Mouse (Mus musculus) limb, embryonic 10.5 days (tissue): ENCODE data around the gene Sfpq. TPM values are rescaled to one million over a fixed set of nuclear protein-coding genes. Genes with fewer than 3 reads are reported as not detected.
A peak's percentile ranks its signal among the peaks of the same experiment; 100 is the strongest.
"Not testable (repeated sequence)": the region's sequence is repeated elsewhere in the genome, so short reads cannot be mapped to it uniquely, and the experiment has no call there.

Experiments
- DNase-seq: peaks from one replicate; pipeline ENCODE4 v3.0.0-alpha.2; 2017; ENCODE audit warnings: low spot score
- H3K27ac ChIP-seq: fragments of 300-500 bp; sonication (generic); 2 replicates; pipeline ENCODE4 v1.5.1; 2016; ENCODE audit warnings: mild to moderate bottlenecking
- H3K27me3 ChIP-seq: fragments of 300-500 bp; sonication (generic); 2 replicates; pipeline ENCODE4 v1.6.1; 2016; ENCODE audit warnings: low read depth, mild to moderate bottlenecking; ENCODE audit not compliant: poor library complexity, severe bottlenecking
- H3K36me3 ChIP-seq: fragments of 300-500 bp; sonication (generic); 2 replicates; pipeline ENCODE4 v1.6.1; 2016; ENCODE audit warnings: mild to moderate bottlenecking, moderate library complexity
- H3K4me1 ChIP-seq: fragments of 300-500 bp; sonication (generic); 2 replicates; pipeline ENCODE4 v1.6.1; 2016
- H3K4me3 ChIP-seq: fragments of 300-500 bp; sonication (generic); 2 replicates; pipeline ENCODE4 v1.5.1; 2016; ENCODE audit warnings: mild to moderate bottlenecking, moderate library complexity
- H3K9me3 ChIP-seq: fragments of 300-500 bp; sonication (generic); replicated peaks from 2 replicates; pipeline ENCODE4 v1.6.1; 2016; ENCODE audit warnings: mild to moderate bottlenecking
- WGBS: fragments of 180-500 bp; shearing (Covaris S2); methylation state at CpG from one replicate; pipeline ENCODE4 v1.1.7; 2016; 5-methylcytosine and 5-hydroxymethylcytosine counted together
- polyA plus RNA-seq: library from polyadenylated mRNA; unstranded; fragments of >200 nt; fragmentation: Nextera tagmentation; extraction: Ambion mirVana; gene quantifications from 2 replicates; pipeline ENCODE4 v1.2.1, GENCODE M21; 2016

The Sfpq gene
- 114 and 122 TPM in 2 replicates for polyA plus RNA-seq

DNA sequence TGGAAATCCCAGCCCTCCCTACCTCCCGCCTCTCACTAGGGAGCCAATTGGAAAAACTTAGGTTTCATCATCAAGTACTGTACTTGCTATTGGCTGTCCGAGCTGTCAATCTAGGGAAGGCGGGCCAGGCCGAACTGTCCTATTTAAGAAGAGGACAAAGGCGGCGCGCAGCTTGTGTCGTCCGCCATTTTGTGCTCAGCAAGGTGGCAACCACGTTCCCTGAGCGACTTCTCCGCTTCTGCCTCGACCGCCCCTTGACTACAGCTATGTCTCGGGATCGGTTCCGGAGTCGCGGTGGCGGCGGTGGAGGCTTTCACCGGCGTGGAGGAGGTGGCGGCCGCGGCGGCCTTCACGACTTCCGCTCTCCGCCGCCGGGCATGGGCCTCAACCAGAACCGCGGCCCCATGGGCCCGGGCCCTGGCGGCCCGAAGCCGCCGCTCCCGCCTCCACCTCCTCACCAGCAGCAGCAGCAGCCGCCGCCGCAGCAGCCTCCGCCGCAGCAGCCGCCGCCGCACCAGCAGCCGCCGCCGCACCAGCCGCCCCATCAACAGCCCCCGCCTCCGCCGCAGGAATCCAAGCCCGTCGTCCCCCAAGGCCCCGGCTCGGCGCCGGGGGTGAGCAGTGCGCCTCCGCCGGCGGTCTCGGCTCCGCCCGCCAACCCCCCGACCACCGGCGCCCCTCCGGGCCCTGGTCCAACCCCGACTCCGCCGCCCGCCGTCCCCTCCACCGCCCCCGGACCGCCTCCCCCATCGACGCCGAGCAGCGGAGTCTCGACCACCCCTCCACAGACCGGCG, at the start of gene Sfpq:
Gene Sfpq, plus strand, starts transcription at position 174 of the 795 bp plus-strand sequence.
- Histone ChIP-seq H3K4me3 (peak within 1 kb of the TSS; percentile 100), H3K9me3 (no peaks in the 10 kb centered on the region), H3K27me3 (no peaks in the 10 kb centered on the region), H3K4me1 (peaks cover 20% of the 10 kb centered on the region), H3K27ac (peak within 1 kb of the TSS; percentile 100), H3K36me3 (peaks cover 45% of the 10 kb centered on the region)
- under 1% methylated on average over 86 of the region's 87 CpGs for WGBS
- peak; percentile 94 for DNase-seq

DNA sequence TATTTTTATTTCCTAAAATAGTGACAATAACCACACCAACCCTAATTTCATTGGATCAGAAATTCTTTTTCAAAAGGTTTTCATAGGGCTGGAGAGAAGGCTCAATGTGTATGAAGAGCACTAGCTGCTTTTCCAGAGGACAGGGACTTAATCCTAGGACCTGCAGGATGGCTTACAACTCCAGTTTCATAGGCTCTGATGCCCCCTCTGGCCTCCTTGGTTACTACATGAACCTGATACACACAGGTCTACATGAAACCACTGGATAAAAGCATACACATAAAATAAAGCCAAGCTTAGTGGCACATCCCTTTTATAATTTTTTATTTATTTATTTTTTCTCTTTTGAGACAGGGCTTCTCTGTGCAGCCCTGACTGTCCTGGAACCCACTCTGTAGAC, 43.7 kb upstream of the Sfpq start:
- no peaks in the 10 kb centered on the region for H3K36me3 ChIP-seq
- no peak for DNase-seq
- no peaks in the 10 kb centered on the region for H3K9me3 ChIP-seq
- no peak overlapping the region for H3K27ac ChIP-seq
- no peaks in the 10 kb centered on the region for H3K4me1 ChIP-seq
- no peak overlapping the region for H3K4me3 ChIP-seq
- no peaks in the 10 kb centered on the region for H3K27me3 ChIP-seq

DNA sequence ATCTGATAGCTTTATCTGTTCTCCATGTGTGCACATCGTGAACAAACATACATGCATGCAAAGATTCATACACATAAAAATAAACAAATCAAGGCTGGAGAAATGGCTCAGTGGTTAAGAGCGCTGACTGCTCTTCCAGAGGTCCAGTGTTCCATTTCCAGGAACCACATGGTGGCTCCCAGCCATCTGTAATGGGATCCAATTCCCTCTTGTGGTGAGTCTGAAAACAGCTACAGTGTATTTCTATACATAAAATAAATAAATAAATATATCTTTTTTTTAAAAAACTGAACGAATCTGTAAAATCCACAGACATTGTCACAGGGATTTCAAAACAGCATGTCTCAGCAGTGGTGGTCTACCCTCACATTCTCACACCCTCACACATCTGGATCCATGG, 42.4 kb upstream of the Sfpq start:
- Histone ChIP-seq H3K4me3 (no peak overlapping the region), H3K27ac (no peak overlapping the region), H3K36me3 (no peaks in the 10 kb centered on the region), H3K4me1 (no peaks in the 10 kb centered on the region), H3K27me3 (no peaks in the 10 kb centered on the region), H3K9me3 (no peaks in the 10 kb centered on the region)
- WGBS, result 89% methylated on average over 3 of the region's 3 CpGs
- no peak for DNase-seq

DNA sequence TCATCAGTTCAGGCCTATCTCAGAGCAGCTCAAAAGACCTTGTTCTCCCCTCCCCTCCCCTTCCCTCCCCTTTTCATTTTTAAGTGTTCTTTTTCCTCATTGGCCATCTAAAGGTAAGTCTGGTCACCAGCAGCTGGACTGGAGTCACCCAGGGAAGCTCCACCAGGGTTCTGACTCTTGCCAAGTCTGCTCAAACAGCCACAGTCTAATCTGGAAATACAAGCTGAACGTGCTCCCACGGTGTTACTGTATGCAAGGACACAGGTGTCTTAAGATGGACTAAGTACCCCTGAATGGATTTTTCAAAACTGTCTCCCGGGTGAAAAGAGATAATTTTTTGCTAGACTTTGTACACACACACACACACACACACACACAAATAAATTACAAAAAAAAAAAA, 37.8 kb upstream of the Sfpq start:
- Histone ChIP-seq H3K9me3 (no peaks in the 10 kb centered on the region), H3K36me3 (no peaks in the 10 kb centered on the region), H3K4me1 (no peaks in the 10 kb centered on the region), H3K4me3 (no peak overlapping the region), H3K27me3 (no peaks in the 10 kb centered on the region), H3K27ac (no peak overlapping the region)
- 77% methylated on average over 3 of the region's 3 CpGs for WGBS
- DNase-seq, result no peak

DNA sequence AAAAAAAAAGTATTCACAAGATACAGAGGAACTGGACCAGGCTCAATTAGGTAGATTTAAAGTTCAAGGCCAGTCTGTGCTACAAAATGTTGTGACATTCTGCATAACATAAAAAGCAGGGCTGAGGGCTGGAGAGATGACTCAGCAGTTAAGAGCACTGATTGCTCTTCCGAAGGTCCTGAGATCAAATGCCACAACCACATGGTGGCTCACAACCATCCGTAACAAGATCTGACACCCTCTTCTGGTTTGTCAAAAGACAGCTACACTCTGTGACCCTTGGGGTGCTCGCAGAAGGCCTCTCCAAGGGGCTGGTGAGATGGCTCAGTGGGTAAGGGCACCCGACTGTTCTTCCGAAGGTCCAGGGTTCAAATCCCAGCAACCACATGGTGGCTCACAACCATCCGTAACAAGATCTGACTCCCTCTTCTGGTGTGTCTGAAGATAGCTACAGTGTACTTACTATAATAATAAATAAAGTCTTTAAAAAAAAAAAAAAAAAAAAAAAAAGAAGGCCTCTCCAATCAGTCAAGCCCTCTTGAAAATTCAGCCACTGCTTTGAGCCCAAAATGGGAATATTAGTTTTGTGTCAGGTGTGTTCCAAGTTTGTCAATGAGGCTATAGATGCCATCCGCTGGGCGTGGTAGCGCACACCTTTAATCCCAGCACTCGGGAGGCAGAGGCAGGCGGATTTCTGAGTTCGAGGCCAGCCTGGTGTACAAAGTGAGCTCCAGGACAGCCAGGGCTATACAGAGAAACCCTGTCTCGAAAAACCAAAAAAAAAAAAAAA, 37.2 kb upstream of the Sfpq start:
- H3K4me3 ChIP-seq, H3K4me1 ChIP-seq, H3K9me3 ChIP-seq, H3K27ac ChIP-seq, H3K36me3 ChIP-seq, DNase-seq, H3K27me3 ChIP-seq: not testable (repeated sequence)
- WGBS, result 79% methylated on average over 13 of the region's 13 CpGs

DNA sequence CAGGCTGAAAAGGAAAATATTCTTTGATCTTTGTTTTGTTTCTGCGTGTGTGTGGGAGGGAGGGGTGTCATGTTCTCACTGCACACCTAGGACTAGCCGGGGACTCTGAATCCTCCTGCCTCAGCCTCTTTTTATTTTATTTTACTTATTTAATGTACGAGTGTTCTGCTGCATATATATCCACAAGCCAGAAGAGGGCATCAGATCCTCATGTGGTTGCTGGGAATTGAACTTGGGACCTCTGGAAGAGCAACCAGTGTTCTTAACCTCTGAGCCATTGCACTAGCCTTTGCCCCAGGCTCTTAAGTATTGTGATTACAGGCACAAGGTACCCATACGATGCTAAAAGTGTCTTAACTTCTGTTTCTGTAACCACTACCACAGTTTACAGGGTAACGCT, 34.4 kb upstream of the Sfpq start:
- 87% methylated on average over 5 of the region's 5 CpGs for WGBS

DNA sequence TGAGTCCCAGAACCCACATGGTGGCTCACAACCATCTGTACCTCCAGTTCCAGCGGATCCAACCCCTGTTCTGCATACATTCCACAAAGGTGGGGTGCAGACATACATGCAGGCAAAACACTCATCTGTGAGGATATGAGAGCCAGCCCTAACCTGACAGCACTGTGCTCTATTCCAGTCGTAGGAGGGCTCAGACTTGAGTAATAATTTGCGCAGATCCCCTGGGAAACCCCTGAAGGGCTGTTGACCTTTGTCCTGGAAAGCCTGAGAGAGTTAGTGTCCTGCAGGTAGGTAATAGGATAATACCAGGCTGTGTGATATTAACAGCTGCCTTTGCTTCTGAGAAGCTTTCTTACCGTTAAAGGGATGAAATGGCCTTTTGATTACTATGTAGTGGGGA, 32.6 kb upstream of the Sfpq start:
- no peak for DNase-seq
- H3K4me3 ChIP-seq, result no peak overlapping the region
- 74% methylated on average over 4 of the region's 4 CpGs for WGBS
- no peaks in the 10 kb centered on the region for H3K36me3 ChIP-seq
- no peaks in the 10 kb centered on the region for H3K9me3 ChIP-seq
- H3K4me1 ChIP-seq, result no peaks in the 10 kb centered on the region
- no peaks in the 10 kb centered on the region for H3K27me3 ChIP-seq
- no peak overlapping the region for H3K27ac ChIP-seq

More for the DNA sequence above, 34.4 kb upstream of the Sfpq start:
- H3K27me3 ChIP-seq, result no peaks in the 10 kb centered on the region
- H3K36me3 ChIP-seq, result no peaks in the 10 kb centered on the region
- H3K4me1 ChIP-seq, result no peaks in the 10 kb centered on the region
- DNase-seq, result no peak
- no peaks in the 10 kb centered on the region for H3K9me3 ChIP-seq
- H3K27ac ChIP-seq, result no peak overlapping the region
- H3K4me3 ChIP-seq, result no peak overlapping the region

DNA sequence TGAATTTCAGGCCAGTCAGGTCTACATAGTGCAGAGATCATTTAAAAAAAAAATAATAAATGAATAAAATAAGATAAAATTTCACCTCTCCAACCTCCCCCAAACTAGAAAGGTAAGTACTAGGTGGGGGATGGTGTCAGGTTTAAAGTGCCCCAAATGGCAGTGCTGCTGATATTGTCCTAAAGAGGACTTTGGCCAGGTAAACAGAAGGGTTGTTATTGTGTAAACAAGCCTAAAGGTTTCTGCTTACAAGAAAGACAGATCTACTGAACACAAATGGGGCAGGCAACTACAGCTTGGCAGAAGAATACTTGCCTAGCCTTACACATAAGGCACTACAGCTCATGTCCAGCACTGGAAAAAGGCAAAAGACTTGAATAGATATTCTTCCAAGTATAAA, 30.6 kb upstream of the Sfpq start:
- H3K27me3 ChIP-seq, result no peaks in the 10 kb centered on the region
- H3K4me1 ChIP-seq, result no peaks in the 10 kb centered on the region
- no peak for DNase-seq
- H3K36me3 ChIP-seq, result no peaks in the 10 kb centered on the region
- no peak overlapping the region for H3K4me3 ChIP-seq
- H3K9me3 ChIP-seq, result no peaks in the 10 kb centered on the region
- H3K27ac ChIP-seq, result no peak overlapping the region

DNA sequence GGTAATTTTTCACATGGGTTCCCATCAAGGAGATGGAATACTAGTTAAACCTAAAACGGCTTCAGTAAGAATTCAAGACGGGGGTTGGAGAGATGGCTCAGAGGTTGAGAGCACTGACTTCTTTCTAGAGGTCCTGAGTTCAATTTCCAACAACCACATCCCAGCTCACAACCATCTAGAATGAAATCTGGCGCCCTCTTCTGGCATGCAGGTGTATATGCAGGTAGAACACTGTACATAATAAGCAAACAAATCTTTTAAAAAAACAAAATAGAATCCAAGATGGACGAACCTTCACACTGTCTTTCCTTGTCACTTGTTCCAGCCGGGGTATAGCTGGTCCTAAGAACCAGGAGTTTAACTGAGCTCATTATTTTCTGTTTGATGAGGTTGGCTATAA, 28.8 kb upstream of the Sfpq start:
- H3K27me3 ChIP-seq, result no peaks in the 10 kb centered on the region
- DNase-seq, result no peak
- H3K4me3 ChIP-seq, result no peak overlapping the region
- no peaks in the 10 kb centered on the region for H3K4me1 ChIP-seq
- no peaks in the 10 kb centered on the region for H3K36me3 ChIP-seq
- 63% methylated on average over 5 of the region's 5 CpGs for WGBS
- no peaks in the 10 kb centered on the region for H3K9me3 ChIP-seq
- H3K27ac ChIP-seq, result no peak overlapping the region

DNA sequence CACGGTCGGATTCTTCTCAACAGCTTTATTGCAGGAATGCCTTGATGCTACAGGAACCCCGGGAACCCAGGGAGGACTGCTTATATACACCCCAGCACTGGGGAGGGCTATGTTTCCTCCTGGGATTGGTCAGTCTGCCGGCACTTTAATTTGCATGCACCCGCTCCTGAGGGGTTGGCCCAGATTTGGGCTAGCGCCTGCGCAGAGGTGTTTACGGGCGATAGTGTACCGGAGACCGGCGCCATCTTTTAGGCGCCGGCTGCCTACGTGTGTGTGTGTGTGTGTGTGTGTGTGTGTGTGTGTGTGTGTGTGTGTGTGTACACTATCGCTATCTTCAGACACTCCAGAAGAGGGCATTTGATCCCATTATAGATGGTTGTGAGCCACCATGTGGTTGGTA, 21.8 kb upstream of the Sfpq start:
- DNase-seq, H3K4me1 ChIP-seq, H3K27me3 ChIP-seq, H3K36me3 ChIP-seq, H3K27ac ChIP-seq, H3K9me3 ChIP-seq, H3K4me3 ChIP-seq: not testable (repeated sequence)
- WGBS, result 98% methylated on average over 16 of the region's 16 CpGs

DNA sequence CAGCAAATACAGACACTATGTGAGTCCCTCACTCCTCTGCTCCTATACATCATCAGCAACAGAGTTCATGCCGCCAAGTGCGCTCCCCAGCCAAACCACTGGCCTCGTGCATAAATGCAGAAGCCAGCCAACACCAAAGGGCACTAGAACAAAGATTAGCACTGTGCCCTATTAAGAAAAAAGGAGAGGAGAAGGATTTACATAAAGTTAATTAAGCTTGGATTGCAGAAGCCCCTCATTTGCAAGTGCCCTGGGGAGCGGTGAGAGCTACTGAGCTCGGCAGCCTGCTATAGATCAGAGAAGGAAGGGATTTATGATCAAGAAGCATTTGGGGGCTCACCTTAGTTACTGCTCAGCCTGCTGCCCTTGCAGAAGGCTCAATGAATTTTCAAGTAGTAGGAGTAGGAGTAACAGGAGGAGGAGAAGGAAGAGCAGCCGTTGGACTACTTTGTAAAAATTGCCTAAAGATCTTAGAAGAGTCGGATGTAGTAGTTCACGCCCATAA, 20.5 kb upstream of the Sfpq start:
- Histone ChIP-seq H3K4me1 (peaks cover 11% of the 10 kb centered on the region), H3K9me3 (no peaks in the 10 kb centered on the region), H3K27ac (no peak overlapping the region), H3K27me3 (0 out of 2 replicates have a peak, but pooled peaks cover 6% of the 10 kb centered on the region), H3K4me3 (no peak overlapping the region), H3K36me3 (no peaks in the 10 kb centered on the region)
- WGBS, result 40% methylated on average over 8 of the region's 8 CpGs
- no peak for DNase-seq

DNA sequence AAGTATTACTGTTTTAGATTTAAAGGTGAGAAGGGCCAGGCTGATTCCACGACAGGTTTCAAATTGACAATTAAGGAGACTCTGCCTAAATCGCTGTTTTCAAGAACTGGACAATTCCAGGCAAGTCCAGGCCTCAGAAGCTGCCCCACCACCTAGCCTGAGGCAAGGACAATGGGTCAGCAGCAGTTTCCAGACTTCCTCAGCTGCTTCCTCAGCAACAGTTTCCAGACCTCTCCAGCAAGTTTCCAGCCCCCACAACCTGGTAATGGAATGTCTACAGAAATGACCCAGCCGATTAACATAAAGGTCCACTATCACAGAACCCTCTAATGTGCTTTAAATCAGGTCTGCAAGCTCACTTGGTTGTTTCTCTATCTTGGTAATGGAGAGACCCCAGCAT, 16.7 kb upstream of the Sfpq start:
- Histone ChIP-seq H3K27me3 (0 out of 2 replicates have a peak, but pooled peaks cover 6% of the 10 kb centered on the region), H3K36me3 (no peaks in the 10 kb centered on the region), H3K27ac (no peak overlapping the region), H3K4me3 (0 out of 2 replicates have a peak overlapping the region, but pooled peaks have one; percentile 52), H3K4me1 (peaks cover 16% of the 10 kb centered on the region), H3K9me3 (no peaks in the 10 kb centered on the region)
- DNase-seq, result no peak
- 85% methylated on average over 3 of the region's 3 CpGs for WGBS
